Mouse (Mus musculus): ENCODE measurements around the gene Gm32742. TPM values are rescaled to one million over a fixed set of nuclear protein-coding genes. Genes with fewer than 3 reads are reported as not detected.

The Gm32742 gene
- total RNA-seq (2021), result not detected

GRCm38 (mm10) chr9:51165312-51166180 is at the start of gene Gm32742:
Gm32742 (minus strand) TSS chr9:51165517.
- no peak for DNase-seq

DNA sequence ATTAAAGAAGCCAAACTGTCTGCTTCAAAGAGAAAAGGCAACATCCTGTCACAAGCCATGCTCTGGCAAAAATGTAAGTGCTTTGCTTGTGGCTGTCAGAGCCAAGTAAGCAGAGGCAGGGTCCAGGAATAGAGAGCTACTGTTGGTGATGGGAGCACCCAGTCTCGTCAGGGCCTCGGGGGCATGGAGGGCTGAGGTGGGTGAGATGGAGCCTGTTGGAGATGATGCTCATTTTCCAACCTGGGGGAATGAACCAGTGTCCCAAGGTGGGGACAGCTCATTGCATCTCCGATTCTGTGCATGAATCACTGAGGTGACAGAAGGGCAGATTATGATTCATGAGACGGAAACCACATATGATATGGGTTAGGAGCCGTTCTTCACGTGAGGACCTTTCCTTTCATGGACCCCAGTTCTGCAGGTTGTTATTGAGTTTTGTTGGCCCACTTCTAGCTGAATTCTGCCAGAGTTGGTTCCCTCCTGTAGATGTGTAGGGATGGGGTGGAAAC is 48.5 kb upstream of the Gm32742 start:
- no peak for DNase-seq

GRCm38 (mm10) chr9:51213023-51213728 is 47.9 kb upstream of the Gm32742 start, which contains the start of gene Pou2af1:
Pou2af1 (plus strand) TSS chr9:51213708.
- no peak for DNase-seq

DNA sequence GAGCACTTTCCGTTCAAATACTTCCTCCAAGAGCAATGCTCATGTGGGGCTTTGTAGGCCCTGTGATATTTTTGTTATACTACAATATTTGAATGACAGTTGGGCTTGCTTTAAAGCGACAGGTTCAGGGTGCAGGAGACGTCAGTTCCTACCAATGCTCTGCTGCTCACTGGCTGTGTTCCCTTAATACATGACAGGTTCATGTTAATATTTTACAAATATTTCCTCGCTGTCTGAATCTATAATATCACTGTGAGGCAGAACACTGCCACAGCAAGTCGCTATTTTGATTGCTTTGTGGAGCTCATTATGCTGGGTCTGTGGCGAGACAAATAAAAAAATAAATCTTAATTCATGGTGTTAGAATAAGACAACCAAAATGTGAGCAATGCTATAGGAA is 45.9 kb upstream of the Gm32742 start:
- no peak for DNase-seq

- DNase-seq, result no peak
Measured at GRCm38 (mm10) chr9:51208974-51209332, 43.6 kb upstream of the Gm32742 start.

DNA sequence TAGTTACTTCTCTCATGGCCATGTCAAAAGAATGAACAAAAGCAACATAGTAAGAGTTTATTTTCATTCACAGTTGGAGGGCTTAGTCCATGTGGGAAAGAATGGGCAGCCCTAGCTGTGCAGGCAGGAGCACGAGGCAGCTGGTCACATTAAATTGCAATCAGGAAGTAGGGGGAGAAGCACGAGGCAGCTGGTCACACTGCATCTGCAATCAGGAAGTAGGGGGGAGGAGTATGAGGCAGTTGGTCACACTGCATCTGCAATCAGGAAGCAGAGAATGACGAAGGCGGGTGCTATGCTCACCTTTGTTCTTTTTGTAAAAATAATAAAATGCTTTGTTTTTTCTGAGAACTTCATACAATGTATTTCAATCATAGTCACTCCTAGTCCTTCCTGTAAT is 29.5 kb upstream of the Gm32742 start:
- DNase-seq, result no peak

- DNase-seq, result no peak
Measured at GRCm38 (mm10) chr9:51190655-51191054, 25.3 kb upstream of the Gm32742 start.

- no peak for DNase-seq
Measured at GRCm38 (mm10) chr9:51185871-51186270, 20.6 kb upstream of the Gm32742 start.

- no peak for DNase-seq
Measured at GRCm38 (mm10) chr9:51185386-51185785, 20.1 kb upstream of the Gm32742 start.

DNA sequence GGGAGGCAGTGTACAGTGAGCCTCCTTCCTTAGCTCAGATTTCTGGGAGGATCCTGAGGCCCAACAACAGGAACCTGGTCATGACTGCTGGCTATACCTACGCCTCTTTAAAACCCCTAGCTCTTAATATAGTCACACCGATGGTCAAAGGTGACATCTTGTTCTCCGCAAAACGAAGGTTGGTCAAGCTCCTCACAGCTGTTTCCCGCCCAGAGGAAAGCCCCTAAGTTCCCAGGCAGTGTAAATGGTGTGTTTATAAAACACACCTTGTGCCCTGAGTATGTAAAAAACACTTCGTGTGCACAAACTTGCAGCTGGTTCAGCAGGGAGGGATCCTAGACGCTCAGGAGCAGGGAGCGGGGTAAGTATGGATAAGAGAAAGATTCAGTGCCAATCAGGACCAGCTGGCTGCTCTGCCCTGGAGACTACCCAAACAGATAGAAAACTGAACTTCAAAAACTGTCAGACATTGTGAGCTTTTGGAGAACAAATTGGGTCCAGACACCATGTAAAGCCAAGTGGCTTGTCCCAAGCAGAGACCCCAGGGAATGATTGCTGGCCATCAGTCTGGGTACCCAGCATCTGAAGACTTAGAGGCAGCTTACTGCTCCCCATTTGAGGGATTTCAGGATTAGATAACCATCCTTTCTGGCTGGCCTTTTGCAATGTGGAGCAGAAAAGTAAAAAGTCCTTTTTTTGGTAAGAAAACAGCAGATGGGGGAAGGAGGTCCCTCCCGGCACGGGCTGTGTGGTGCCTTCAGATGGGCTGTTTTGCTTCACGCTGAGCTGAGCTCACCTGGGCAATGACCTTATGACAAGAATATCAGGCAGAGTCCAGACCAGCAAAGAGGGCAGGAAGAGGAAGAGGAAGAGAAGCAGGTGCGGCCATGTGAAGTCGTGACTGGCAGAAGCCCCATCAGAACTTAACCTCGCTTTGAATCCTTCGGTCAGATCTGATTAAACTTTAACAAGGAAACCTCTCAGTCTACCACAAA is 17.7 kb upstream of the Gm32742 start:
- DNase-seq, result no peak

GRCm38 (mm10) chr9:51180621-51181020 is 15.3 kb upstream of the Gm32742 start:
- DNase-seq, result peak; percentile 70 to 72

GRCm38 (mm10) chr9:51178297-51178696 is 13.0 kb upstream of the Gm32742 start:
- DNase-seq, result no peak

GRCm38 (mm10) chr9:51175722-51176121 is 10.4 kb upstream of the Gm32742 start:
- DNase-seq, result no peak

DNA sequence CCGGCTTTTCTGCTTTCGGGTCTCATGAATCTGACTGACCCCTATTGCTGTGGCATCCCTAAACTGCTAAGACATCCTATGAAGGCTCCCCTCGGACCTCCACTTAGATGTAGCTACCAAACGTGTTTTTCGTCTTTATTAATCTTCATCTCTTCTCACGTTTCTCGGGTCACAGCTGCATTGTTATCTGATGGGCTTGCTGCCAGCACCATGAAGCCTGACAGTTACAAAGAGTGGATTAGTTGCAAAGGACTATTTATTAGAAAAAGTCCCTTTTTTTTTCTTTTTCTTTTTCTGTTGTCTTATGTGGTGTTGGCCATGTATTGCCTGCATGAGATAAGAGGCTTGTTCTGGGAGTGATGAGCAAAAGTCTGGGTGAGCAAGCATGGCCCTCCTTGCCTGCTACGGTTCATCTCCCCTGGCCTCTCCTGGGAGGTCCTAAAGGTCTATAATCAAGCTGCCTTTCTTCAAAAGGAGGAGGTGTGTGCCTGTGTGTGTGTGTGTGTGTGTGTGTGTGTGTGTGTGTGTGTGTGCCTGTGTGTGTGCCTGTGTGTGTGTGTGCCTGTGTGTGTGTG is 9.7 kb upstream of the Gm32742 start:
- DNase-seq, result no peak

DNA sequence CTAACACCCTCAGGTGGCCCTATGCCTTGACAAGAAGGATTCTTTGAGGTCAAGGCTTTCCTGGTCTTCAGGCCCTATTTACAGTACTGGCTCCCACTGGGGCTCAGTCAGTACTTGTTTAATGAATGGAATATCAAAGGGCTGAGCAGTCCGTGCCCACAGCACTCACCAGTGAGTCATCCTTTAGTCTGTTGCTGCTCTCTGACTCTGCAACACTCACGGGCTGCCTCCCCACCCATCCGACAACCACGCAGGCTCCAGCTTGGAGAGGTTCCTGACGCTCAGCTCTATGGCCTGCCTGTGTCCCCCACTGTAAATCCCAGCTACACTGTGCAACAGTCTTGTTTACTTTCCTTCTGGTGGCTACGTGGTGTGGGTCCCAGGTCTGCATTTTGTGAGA is 5.0 kb upstream of the Gm32742 start:
- no peak for DNase-seq

DNA sequence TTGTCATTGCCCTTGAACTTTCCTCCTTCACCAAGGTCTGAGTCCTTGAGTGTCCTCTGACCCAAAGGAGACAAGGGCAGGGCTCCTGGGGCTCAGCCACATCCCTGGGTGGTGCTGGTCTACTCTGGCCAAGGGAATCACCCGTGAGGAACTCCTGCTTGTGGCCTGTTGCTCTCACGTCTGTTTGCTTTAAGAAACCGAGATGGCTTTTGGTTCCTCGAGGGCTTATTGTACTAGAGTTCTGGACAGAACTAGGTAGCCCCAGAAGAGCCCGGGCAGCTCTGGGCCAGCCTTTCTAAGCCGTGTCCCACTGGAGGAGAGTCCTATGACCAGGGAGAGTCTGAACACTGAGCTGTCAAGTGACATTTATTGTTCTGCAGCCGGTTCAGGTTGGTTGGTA is 3.8 kb upstream of the Gm32742 start:
- no peak for DNase-seq

DNA sequence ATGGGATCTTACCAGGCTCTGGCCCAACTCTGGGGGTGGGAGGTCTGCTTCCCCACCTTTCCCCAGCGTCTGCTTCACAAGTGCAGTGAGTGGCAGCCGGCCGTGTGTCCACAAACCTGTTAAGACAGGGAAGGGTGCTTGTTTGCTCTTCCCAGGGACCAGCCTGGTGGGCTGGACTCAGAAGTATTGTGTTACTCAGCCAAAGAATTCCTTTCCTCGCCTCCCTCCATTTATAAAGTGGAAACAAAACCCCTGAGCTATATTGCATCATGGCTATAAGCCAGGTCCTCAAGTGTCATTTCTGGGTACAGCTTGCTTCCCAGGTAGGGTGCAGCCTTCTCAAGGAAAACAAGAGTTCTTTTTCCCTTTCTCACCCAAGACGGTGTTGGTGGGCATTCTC is 3.4 kb upstream of the Gm32742 start:
- DNase-seq, result no peak

DNA sequence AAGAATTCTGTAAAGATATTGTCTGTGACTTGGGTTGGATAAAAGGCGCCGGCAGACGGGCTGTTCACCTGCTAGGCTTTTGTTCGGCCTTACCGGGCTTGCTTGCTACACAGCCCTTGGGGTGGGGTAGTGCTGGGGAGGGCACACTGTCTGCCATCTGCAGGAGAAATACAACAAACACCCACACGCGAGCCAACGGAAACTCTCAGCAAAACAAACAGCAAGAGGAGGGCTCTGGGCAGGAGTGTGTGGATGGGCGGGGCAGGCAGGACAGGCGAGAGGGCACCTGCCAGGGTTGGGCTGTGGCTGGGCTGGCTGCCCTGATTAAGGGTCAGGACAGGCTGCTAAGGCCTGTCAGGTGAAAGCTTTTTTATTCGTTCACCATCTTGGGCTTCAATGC is 2.6 kb upstream of the Gm32742 start:
- DNase-seq, result no peak

DNA sequence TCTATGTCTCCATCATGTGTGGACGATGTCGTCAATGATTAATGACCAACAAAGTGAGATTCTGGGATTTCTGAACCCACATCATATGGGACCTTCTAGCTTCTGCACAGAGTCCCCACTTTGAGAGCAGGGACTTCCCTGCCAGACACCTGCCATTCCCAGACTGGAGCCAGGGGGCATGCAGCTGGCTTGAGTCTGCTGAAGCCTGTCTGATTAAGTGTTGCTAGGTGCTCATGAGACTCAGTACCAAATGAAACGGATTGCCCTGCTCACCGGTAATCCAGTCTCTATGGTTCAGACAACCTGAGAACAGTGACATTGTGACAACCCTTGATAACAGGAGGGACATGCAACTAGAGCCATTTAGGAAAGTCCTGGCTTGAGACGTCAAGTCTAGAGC is 1.3 kb downstream of the Gm32742 start:
- DNase-seq, result no peak

DNA sequence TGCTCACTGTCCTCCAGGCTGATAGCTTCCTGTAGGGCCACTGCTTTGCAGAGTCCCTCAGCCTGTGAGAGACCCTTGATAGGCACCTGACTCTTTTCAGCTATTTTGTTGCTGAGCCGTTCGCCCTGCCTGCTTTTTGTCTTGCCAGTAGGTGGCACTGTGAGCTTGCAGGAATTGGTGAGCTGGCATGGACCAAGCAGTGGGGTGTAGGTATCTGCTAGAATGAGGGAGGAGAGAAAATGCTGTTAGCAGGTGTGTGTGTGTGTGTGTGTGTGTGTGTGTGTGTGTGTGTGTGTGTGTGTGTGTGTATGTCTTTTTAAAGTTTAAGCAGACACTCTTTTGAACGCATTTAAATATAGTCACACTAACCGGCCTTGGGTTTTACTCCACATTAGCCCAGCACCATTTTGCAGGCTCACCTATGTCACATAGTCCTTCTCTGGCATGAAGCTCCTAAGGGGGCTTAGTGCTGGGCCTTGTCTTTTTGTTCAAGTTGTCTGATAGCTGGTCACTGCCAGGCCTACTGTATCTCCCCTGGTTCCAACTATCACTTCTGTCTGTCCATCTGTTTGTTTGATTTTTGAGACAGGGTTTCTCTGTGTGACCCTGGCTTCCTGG is 3.4 kb downstream of the Gm32742 start:
- DNase-seq, result peak; percentile 73 to 77

DNA sequence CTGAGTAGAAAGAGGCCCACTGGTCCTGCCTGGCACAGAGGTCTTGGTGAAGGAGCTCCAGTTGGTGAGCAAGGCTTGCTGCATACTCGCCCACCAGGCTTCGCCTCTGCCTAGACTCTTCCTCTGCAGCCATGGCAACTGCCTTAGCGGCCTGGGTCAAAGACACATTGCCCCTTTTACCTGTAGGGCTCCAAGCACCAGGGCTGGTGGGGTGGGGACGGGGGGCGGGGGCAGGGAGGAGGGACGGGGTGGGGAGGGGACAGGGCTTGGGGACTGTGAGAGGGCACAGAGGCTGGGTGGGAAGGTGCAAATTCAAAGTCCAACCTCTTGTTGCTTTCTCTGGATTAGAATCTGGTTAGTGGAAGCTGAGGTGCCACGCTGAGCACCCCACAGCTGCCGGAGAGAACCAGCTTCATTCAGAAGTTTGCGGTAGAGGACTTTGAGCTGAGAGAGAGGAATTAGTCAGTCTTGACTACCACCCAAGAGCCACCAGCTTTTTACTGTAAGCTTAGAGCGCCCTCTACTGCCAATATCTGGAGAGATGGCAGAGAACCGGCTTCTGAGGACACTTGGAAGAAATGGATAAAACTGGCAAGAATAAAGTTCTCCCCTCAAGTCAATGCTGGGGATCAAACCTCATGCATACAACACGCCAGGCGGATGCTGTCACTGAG is 13.1 kb downstream of the Gm32742 start:
- peak; percentile 50 to 67 for DNase-seq

All from layer of hippocampus, postnatal 36 days (tissue).